Mouse (Mus musculus) CD4-positive, CD25-positive, alpha-beta regulatory T cell, adult 9 weeks (primary cell): ENCODE results near the gene Hs3st1. TPM values are rescaled to one million over a fixed set of nuclear protein-coding genes. Genes with fewer than 3 reads are reported as not detected.

Experiments
- polyA plus RNA-seq: library from polyadenylated mRNA; unstranded; fragments of 100-300 nt; shearing (Covaris generic); gene quantifications from one replicate; pipeline ENCODE4 v1.2.1, GENCODE M21; 2017

Gene Hs3st1
- polyA plus RNA-seq = not detected

GRCm38 (mm10) chr5:39755375-39755774 lies at the start of gene Hs3st1:
Hs3st1 (minus strand) TSS chr5:39755475.

